Mouse (Mus musculus) heart, postnatal 0 days (tissue): ENCODE measurements around the gene Oas1f. TPM values are rescaled to one million over a fixed set of nuclear protein-coding genes. Genes with fewer than 3 reads are reported as not detected.
"Not testable (repeated sequence)": the region's sequence is repeated elsewhere in the genome, so short reads cannot be mapped to it uniquely, and the experiment has no call there.

Experiments used
- ATAC-seq: fragments of 200-750 bp; cut with Nextera tagmentation; 2 replicates; pipeline ENCODE4 v1.8.0; 2017; ENCODE audit warnings: low read depth, moderate number of reproducible peaks, moderate library complexity; ENCODE audit not compliant: insufficient read depth
- DNase-seq: peaks from one replicate; pipeline ENCODE4 v3.0.0-alpha.2; 2016; ENCODE audit warnings: low spot score
- H3K27ac ChIP-seq: fragments of 300-500 bp; sonication (generic); 2 replicates; pipeline ENCODE4 v1.5.1; 2014; ENCODE audit warnings: low read depth, mild to moderate bottlenecking
- H3K27me3 ChIP-seq: fragments of 300-500 bp; sonication (generic); 2 replicates; pipeline ENCODE4 v1.6.1; 2014; ENCODE audit warnings: low read length, mixed read lengths; ENCODE audit not compliant: control insufficient read depth, insufficient read depth
- H3K36me3 ChIP-seq: fragments of 300-500 bp; sonication (generic); replicated peaks from 2 replicates; pipeline ENCODE4 v1.6.1; 2014; ENCODE audit warnings: low read length, mixed read lengths; ENCODE audit not compliant: control insufficient read depth, insufficient read depth
- H3K4me1 ChIP-seq: fragments of 300-500 bp; sonication (generic); 2 replicates; pipeline ENCODE4 v1.6.1; 2014; ENCODE audit warnings: antibody characterized with exemption; ENCODE audit not compliant: control insufficient read depth, insufficient read depth
- H3K4me2 ChIP-seq: fragments of 300-500 bp; sonication (generic); 2 replicates; pipeline ENCODE4 v1.6.1; 2014; ENCODE audit warnings: low read depth, mild to moderate bottlenecking, low read length, moderate library complexity
- H3K4me3 ChIP-seq: fragments of 300-500 bp; sonication (generic); 2 replicates; pipeline ENCODE4 v1.5.1; 2014; ENCODE audit warnings: low read depth, low read length
- H3K9ac ChIP-seq: fragments of 300-500 bp; sonication (generic); replicated peaks from 2 replicates; pipeline ENCODE4 v1.6.1; 2014; ENCODE audit warnings: low read depth, low read length, mixed read lengths
- H3K9me3 ChIP-seq: fragments of 300-500 bp; sonication (generic); replicated peaks from 2 replicates; pipeline ENCODE4 v1.6.1; 2016; ENCODE audit warnings: low read length; ENCODE audit not compliant: control insufficient read depth
- CTCF ChIP-seq: IDR thresholded peaks from 2 replicates; pipeline ENCODE4 v1.5.1; 2016; ENCODE audit warnings: antibody characterized with exemption, control low read depth, low read depth
- EP300 ChIP-seq: IDR thresholded peaks from 2 replicates; pipeline ENCODE4 v1.6.1; 2016; ENCODE audit warnings: antibody characterized with exemption, low read depth
- WGBS: fragments of 180-500 bp; shearing (Covaris S2); extraction: QIAGEN DNeasy Blood & Tissue Kit; methylation state at CpG from one replicate; pipeline ENCODE4 v1.1.7; 2014; 5-methylcytosine and 5-hydroxymethylcytosine counted together
- polyA plus RNA-seq: library from polyadenylated mRNA; unstranded; fragments of >200 nt; fragmentation: Nextera tagmentation; extraction: Ambion mirVana; gene quantifications from 2 replicates; pipeline ENCODE4 v1.2.1, GENCODE M21; 2015
- total RNA-seq: library from RNA; depleted of rRNA; stranded (reverse); fragments of >200 nt; gene quantifications from 2 replicates; pipeline ENCODE4 v1.2.3, GENCODE M21; 2014; ENCODE audit warnings: low replicate concordance

Oas1f gene
- total and polyA plus RNA-seq, 2 experiments from 2014 or later: not detected

GRCm38 (mm10) chr5:120890991-120891390, 43.8 kb downstream of the Oas1f start:
- Histone ChIP-seq H3K4me3 (no peak overlapping the region), H3K27ac (no peak overlapping the region), H3K9me3 (no peaks in the 10 kb centered on the region), H3K27me3 (no peaks in the 10 kb centered on the region), H3K36me3 (no peaks in the 10 kb centered on the region), H3K4me1 (no peaks in the 10 kb centered on the region), H3K4me2 (no peak overlapping the region), H3K9ac (no peak overlapping the region)
- DNase-seq (no peak), ATAC-seq (no peak)
- WGBS: 46% methylated on average over 3 of the region's 3 CpGs
- TF ChIP-seq CTCF: no peak

GRCm38 (mm10) chr5:120891566-120892242, 44.5 kb downstream of the Oas1f start:
- not testable (repeated sequence) for ATAC-seq, H3K36me3 ChIP-seq, DNase-seq, H3K9me3 ChIP-seq, H3K9ac ChIP-seq, H3K4me3 ChIP-seq, H3K27me3 ChIP-seq, H3K27ac ChIP-seq, H3K4me1 ChIP-seq, H3K4me2 ChIP-seq
- WGBS: 65% methylated on average over 2 of the region's 2 CpGs

GRCm38 (mm10) chr5:120892243-120892660, 45.1 kb downstream of the Oas1f start:
- H3K4me1 ChIP-seq: no peaks in the 10 kb centered on the region
- WGBS: 65% methylated on average over 2 of the region's 2 CpGs

GRCm38 (mm10) chr5:120893866-120894265, 46.7 kb downstream of the Oas1f start:
- not testable (repeated sequence) for H3K4me3 ChIP-seq, H3K27ac ChIP-seq, ATAC-seq, H3K27me3 ChIP-seq, DNase-seq, H3K9ac ChIP-seq, H3K4me2 ChIP-seq, H3K36me3 ChIP-seq, H3K4me1 ChIP-seq, H3K9me3 ChIP-seq
- 84% methylated on average over 4 of the region's 4 CpGs for WGBS

More at GRCm38 (mm10) chr5:120892243-120892660, 45.1 kb downstream of the Oas1f start:
- Histone ChIP-seq H3K4me3 (no peak overlapping the region), H3K9me3 (no peaks in the 10 kb centered on the region), H3K27me3 (no peaks in the 10 kb centered on the region), H3K4me2 (no peak overlapping the region), H3K9ac (no peak overlapping the region), H3K27ac (no peak overlapping the region), H3K36me3 (no peaks in the 10 kb centered on the region)
- TF ChIP-seq CTCF (no peak), EP300 (no peak)
- no peak for DNase-seq
- no peak for ATAC-seq

GRCm38 (mm10) chr5:120894692-120895091, 47.5 kb downstream of the Oas1f start:
- WGBS: 61% methylated on average over 2 of the region's 2 CpGs
- H3K27ac ChIP-seq, ATAC-seq: not testable (repeated sequence)

GRCm38 (mm10) chr5:120895231-120895900, 48.2 kb downstream of the Oas1f start:
- Histone ChIP-seq H3K9ac (no peak overlapping the region), H3K27me3 (no peaks in the 10 kb centered on the region)
- DNase-seq: no peak

More at GRCm38 (mm10) chr5:120894692-120895091, 47.5 kb downstream of the Oas1f start:
- not testable (repeated sequence) for H3K27me3 ChIP-seq, H3K9me3 ChIP-seq, H3K4me1 ChIP-seq, H3K9ac ChIP-seq, H3K4me2 ChIP-seq, H3K4me3 ChIP-seq, H3K36me3 ChIP-seq, DNase-seq

More at GRCm38 (mm10) chr5:120895231-120895900, 48.2 kb downstream of the Oas1f start:
- no peak overlapping the region for H3K4me2 ChIP-seq
- H3K4me1 ChIP-seq: no peaks in the 10 kb centered on the region
- no peak overlapping the region for H3K4me3 ChIP-seq
- no peaks in the 10 kb centered on the region for H3K9me3 ChIP-seq
- 82% methylated on average over 11 of the region's 11 CpGs for WGBS
- no peak overlapping the region for H3K27ac ChIP-seq
- no peaks in the 10 kb centered on the region for H3K36me3 ChIP-seq
- no peak for TF ChIP-seq EP300
- no peak for ATAC-seq
